Mouse (Mus musculus) gastrocnemius, adult 2 months (tissue): ENCODE data around the gene Wdr77. TPM values are rescaled to one million over a fixed set of nuclear protein-coding genes. Genes with fewer than 3 reads are reported as not detected.

Experiments used
- DNase-seq: peaks from one replicate; pipeline ENCODE4 v3.0.0; 2022
- H3K27ac ChIP-seq: fragments of 200-600 bp; 2 replicates; pipeline ENCODE4 v1.8.1; 2022; ENCODE audit warnings: mild to moderate bottlenecking
- H3K4me3 ChIP-seq: fragments of 200-600 bp; 2 replicates; pipeline ENCODE4 v1.8.1; 2022; ENCODE audit warnings: mild to moderate bottlenecking, moderate library complexity
- CTCF ChIP-seq: fragments of 200-600 bp; IDR thresholded peaks from 2 replicates; pipeline ENCODE4 v1.8.1; 2022; ENCODE audit warnings: antibody characterized with exemption, mild to moderate bottlenecking, moderate library complexity
- intact Hi-C: fragments of 180-260 bp; cut with DNase I; formaldehyde crosslinking; loops from one replicate; pipeline ENCODE4 v1.15.1; 2025
- total RNA-seq, 2 experiments: library from RNA; stranded (reverse); gene quantifications; 2 replicates each; pipeline ENCODE4 v1.2.3; 2021

The Wdr77 gene
- total RNA-seq, 2 experiments from 2014 or later: 29.4 to 30.5 TPM

- DNase-seq: no peak
- intact Hi-C loops: no loop called here
- Histone ChIP-seq H3K27ac (no peak overlapping the region), H3K4me3 (no peak overlapping the region)
- TF ChIP-seq CTCF: no peak
Measured at GRCm38 (mm10) chr3:105927561-105928194, 31.5 kb upstream of the Wdr77 start.

DNA sequence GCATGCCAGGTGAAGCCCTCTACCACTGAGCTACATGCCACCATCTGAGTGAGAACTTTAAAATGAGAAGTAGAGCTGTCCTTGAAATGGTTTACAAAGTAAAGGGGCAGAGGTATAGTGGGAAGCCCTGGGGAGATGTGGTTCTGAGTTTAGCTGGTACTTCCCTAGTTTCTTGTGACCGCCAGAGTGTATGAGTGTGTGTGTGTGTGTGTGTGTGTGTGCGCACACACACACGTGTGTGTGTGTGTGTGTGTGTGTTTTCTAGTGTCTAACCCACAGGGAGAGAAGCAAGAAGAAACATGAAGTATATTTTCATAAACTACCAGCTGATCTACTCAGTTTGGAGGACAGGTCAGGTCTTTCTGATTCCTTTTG lies 31.0 kb upstream of the Wdr77 start:
- no peak for TF ChIP-seq CTCF
- H3K4me3 ChIP-seq: no peak overlapping the region
- intact Hi-C loops: no loop called here
- H3K27ac ChIP-seq: no peak overlapping the region
- no peak for DNase-seq

DNA sequence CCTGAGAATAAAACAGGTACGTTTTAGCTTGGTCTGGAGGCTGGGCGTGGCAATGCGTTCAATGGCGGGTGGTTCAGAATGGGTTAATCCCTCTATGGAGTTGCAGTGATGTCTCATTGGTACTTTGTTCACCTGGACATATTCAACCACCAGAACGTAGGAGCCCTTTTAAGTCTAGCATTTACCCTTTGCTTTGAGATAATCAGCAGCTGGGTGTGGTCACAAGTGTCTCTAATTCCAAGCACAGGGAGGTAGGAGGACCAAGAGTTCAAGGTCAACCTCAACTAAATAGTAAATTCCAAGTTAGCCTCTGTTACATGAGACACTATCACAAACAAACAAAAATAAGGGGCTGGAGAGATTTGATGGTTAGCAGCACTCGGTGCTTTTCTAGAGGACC lies 30.4 kb upstream of the Wdr77 start:
- no peak overlapping the region for H3K4me3 ChIP-seq
- TF ChIP-seq CTCF: no peak
- intact Hi-C loops: no loop called here
- no peak overlapping the region for H3K27ac ChIP-seq
- no peak for DNase-seq

- no peak for DNase-seq
- Histone ChIP-seq H3K27ac (no peak overlapping the region), H3K4me3 (no peak overlapping the region)
- TF ChIP-seq CTCF: no peak
- intact Hi-C loops: no loop called here
Measured at GRCm38 (mm10) chr3:105929821-105930220, 29.3 kb upstream of the Wdr77 start.

DNA sequence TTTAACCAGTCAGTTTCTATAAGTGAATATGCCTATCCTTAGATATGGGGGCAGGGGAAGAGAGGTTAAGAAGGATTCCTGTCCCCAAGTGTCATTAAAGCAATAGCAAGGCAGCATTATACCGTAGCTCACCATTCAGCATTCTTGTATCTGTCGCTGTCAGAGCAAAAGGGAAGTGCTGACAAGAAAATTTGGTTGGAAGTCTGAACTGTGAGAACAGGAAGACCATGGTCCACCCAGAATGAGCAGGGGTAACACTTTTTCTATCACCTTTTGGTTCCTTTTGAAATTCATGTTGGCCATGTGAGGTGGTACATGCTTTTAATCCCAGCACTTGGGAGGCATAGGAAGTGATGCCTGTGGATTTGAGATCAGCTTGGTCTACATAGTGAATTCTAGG lies 28.1 kb upstream of the Wdr77 start:
- Histone ChIP-seq H3K4me3 (no peak overlapping the region), H3K27ac (no peak overlapping the region)
- TF ChIP-seq CTCF: no peak
- intact Hi-C loops: no loop called here
- DNase-seq: no peak

DNA sequence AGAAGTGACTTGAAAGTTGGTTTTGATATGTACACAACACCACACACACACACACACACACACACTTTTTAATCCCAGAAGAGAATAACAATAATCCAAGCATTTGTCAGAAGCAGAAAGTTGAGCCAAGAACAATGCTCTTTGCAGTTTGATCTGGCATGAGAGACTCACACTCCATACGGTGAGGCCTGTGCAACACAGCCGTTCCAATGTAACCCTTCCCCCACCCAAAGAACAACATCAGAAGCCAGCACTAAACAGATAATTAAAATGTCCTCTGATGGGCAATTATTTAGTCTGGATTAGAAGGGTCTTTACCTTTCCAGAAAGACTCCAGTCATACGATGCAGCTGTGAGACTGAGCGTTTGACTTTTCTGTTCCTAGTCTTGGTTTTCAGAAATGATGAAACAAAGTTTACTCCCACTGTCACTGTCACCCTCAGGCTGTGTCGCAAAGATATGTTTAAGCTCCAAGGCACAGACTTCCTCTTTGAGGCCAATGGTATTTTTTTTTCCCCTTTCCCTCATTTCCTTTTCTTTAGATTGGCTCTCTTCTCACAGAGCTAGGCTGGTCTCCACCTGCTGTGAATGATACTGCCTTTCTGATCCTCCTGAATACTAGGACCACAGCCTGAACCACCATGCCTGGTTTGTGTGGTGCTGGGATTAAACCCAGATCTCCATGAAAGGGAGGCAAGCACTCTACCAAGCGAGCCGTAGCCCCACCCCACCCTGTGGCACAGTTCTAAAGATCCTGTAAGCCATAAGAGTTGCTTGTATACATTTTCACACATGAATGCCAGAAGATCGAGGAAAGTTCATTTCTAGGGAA lies 26.7 kb upstream of the Wdr77 start, which contains the start of gene I830077J02Rik:
TSS of gene I830077J02Rik (minus strand) at position 425 of the 832 bp plus-strand sequence.
- no peak within 1 kb of the TSS for H3K4me3 ChIP-seq
- intact Hi-C loops: no loop called here
- no peak for TF ChIP-seq CTCF
- DNase-seq: no peak
- H3K27ac ChIP-seq: no peak within 1 kb of the TSS

DNA sequence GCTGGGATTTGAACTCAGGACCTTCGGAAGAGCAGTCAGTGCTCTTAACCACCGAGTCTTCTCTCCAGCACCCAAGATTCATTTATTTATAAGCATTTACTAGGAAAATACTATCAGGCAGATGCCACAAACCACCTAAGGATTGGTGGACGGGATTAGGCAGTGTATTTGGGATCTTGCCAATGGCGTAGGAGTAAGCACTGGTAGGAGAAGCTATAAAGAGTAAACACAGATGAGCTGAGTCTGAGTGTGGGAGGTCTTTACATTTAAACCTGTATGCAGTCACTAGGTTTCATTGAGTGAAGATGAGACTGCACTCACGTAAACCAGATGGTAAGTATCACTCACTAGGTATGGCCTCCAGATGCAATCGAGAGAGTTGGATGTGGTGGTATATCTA lies 25.2 kb upstream of the Wdr77 start:
- Histone ChIP-seq H3K4me3 (no peak overlapping the region), H3K27ac (no peak overlapping the region)
- no peak for DNase-seq
- intact Hi-C loops: no loop called here
- no peak for TF ChIP-seq CTCF

GRCm38 (mm10) chr3:105935033-105935432 lies 24.1 kb upstream of the Wdr77 start:
- intact Hi-C loops: no loop called here
- Histone ChIP-seq H3K4me3 (no peak overlapping the region), H3K27ac (no peak overlapping the region)
- DNase-seq: peak; percentile 65
- TF ChIP-seq CTCF: no peak

- intact Hi-C loops: no loop called here
Measured at GRCm38 (mm10) chr3:105936111-105936510, 23.1 kb upstream of the Wdr77 start.

GRCm38 (mm10) chr3:105951348-105951747 lies 7.8 kb upstream of the Wdr77 start:
- intact Hi-C loops: loop anchor here (10.0 kb wide), 1 partner anchor 1507 kb away; no protein-coding TSS in a partner anchor
- TF ChIP-seq CTCF: no peak
- Histone ChIP-seq H3K27ac (no peak overlapping the region), H3K4me3 (no peak overlapping the region)
- DNase-seq: no peak

More at GRCm38 (mm10) chr3:105936111-105936510, 23.1 kb upstream of the Wdr77 start:
- Histone ChIP-seq H3K4me3 (no peak overlapping the region), H3K27ac (no peak overlapping the region)
- DNase-seq: no peak
- TF ChIP-seq CTCF: no peak

DNA sequence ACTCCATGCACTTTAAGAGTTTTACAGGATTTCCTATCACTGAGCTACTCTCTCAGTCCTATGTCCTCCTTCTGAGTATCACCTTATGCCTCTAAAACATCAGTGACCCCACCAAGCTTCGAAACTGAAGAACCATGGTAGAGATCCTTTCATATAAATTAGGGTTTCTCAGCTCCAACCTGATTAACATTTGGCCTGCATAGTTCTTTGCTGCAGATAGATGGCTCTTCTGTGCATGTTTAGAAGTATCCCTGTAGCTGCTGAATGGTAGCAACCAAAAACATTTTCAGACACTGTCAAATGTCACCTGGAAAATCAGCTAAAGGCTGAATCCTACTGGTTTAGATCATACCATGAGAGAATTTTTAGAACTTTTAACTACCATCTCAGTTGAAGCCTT lies 1.9 kb upstream of the Wdr77 start:
- intact Hi-C loops: loop anchor here (5.0 to 10.0 kb wide), 2 partner anchors 270 to 1512 kb away; partner anchors contain the start of gene Ddx20
- no peak for DNase-seq
- H3K27ac ChIP-seq: peak overlapping the region; percentile 100; the same call in 1 of the 2 replicates
- TF ChIP-seq CTCF: no peak; the same call in 1 of the 2 replicates
- peak overlapping the region; percentile 99 for H3K4me3 ChIP-seq

GRCm38 (mm10) chr3:105958204-105958603 lies 965 bp upstream of the Wdr77 start:
- intact Hi-C loops: loop anchor here (5.0 to 10.0 kb wide), 2 partner anchors 271 to 1513 kb away; partner anchors contain the start of gene Ddx20
- DNase-seq: no peak
- TF ChIP-seq CTCF: no peak
- Histone ChIP-seq H3K4me3 (peak overlapping the region; percentile 99), H3K27ac (peak overlapping the region; percentile 100)

- H3K4me3 ChIP-seq: peak overlapping the region; percentile 99
- TF ChIP-seq CTCF: no peak
- H3K27ac ChIP-seq: peak overlapping the region; percentile 100
- intact Hi-C loops: loop anchor here (5.0 to 10.0 kb wide), 2 partner anchors 272 to 1515 kb away; partner anchors contain the start of gene Ddx20
- no peak for DNase-seq
Measured at GRCm38 (mm10) chr3:105959585-105959984, 416 bp downstream of the Wdr77 start.
